Mouse (Mus musculus): ENCODE results near the gene Bcl7c.
"Not testable (repeated sequence)": the region's sequence is repeated elsewhere in the genome, so short reads cannot be mapped to it uniquely, and the experiment has no call there.

Bcl7c gene

GRCm38 (mm10) chr7:127642254-127642653, 66.5 kb downstream of the Bcl7c start:
- no peak for DNase-seq

DNA sequence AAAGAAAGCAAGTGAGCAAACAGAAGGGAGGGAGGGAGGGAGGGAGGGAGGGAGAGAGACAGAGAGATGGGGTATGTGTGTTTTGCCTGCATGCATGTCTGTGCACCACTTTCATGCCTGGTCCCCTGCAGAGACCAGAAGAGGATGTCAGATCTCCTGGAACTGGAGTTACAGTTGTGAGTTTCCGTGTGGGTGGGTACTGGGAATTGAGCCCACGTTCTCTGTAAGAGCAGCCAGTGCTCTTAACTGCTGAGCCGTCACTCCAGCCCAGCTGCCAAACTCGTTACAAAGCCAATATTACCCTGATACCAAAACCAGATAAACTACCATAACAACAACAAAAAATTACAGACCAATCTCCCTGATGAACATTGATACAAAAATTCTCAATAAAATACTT, 67.5 kb downstream of the Bcl7c start:
- no peak for DNase-seq

DNA sequence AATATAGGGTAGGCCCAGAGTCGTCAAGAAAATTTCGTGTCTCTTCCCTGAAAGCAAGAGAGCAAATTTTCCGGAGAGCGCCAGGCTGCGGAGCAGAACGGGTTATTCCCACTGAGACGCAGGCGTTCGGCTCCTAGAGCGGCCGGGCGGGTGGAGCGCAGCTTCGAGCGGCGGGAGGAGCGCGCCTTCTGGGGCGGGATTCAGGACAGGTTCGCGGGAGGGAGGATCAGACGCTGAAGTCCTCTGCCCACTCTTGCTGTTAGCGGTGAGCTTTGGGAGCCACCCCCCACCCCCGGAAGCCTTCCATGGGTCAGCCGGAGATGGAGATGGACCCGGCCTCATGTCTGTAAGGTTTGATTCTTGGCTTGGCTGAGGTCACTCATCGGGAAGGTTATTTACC, 71.8 kb downstream of the Bcl7c start:
- DNase-seq, result peak; percentile 87 to 89

- no peak for DNase-seq
These were observed 77.3 kb downstream of the Bcl7c start for GRCm38 (mm10) chr7:127631416-127631815.

- no peak for DNase-seq
These were observed 80.1 kb downstream of the Bcl7c start for GRCm38 (mm10) chr7:127628646-127629045.

GRCm38 (mm10) chr7:127626471-127626870, 82.3 kb downstream of the Bcl7c start:
- no peak for DNase-seq

DNA sequence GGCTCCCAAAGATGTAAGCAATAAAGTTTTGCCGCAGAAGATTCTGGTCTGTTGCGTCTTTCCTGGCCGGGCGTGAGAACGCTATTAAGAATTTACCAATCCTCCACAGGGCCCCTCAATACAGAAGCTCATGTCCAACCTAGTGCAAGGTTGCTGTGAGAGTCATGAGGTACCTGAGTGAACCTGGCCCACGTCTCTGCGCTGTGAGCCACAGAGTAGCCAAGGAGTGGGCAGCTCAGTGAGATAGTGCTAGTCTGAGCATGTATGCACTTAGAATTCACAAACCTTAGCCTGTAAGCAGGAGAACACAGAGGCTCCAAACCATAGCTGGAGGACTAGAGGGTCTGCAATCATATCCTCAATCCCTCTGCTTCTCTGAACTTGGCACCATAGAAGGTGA, 82.7 kb downstream of the Bcl7c start:
- no peak for DNase-seq

GRCm38 (mm10) chr7:127618402-127618801, 90.3 kb downstream of the Bcl7c start:
- DNase-seq, result not testable (repeated sequence)

- no peak for DNase-seq
These were observed 90.8 kb downstream of the Bcl7c start for GRCm38 (mm10) chr7:127617962-127618361.

DNA sequence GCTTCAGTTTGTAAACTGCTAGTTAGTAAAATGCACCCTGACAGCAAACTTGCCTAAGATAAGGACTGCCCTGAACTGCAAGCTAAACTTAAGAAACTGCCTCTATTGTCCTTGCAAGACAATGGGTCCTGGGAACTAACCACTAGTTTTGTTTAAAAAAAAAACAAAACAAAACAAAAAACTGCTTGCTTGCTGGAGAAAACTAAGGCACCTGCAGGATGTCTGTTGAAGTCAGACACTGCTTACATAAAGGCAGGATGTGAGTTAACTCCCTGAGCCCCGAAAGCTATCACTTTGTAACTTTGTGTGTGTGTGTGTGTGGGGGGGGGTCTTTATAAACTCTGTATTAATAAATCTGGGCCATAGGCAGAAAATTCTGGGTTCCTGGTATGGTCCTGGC, 91.9 kb downstream of the Bcl7c start:
- no peak for DNase-seq

- DNase-seq, result peak in 1 of 2 experiments; percentile 14
These were observed 92.4 kb downstream of the Bcl7c start for GRCm38 (mm10) chr7:127616336-127616735.

DNA sequence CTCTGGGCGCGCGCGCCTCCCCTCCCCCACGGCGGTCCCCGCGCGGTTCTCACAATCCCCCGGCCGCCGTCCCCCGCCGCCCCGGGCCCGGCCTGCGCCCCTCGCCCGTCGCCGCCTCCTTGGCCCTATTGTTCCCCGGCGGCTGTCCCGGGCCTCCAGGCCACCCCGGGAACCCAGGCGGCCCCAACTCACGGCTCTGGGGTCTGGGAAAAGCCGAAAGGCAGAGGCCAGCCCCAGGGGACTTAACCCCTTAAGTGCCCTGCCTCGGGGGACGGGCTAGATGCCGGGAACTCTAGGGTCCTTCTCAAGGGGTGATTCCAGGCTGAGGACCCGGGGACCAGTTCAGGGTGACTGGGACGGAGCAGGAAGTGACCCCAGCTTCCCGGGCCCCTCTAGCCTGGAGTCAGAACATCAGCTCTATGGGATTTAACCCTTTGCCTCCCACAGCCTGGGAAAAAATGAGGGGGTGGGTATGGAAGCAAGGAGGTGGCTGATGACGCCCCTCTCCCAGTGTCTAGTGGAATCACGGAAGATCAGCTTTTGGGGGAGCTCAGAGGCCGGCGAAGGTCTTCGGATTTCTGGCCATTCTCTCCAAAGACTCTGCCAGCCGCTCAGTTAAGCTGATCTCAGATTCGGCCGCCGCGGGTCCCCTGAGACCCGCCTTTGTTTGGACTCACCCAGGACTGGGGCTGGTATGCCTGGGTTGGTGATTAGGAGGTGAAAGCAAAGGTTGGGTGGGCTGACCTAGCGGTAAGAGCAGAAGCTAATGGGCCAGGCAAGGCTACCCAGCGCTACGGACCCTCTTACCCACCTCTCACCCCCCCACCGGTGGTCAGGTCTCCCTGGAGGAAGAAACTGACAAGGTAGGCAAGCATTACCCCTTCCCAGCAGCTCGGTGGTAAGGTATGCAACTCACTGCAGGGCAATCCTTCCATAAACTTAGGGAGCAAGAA, 93.6 kb downstream of the Bcl7c start, which contains the start of gene Zfp629:
Zfp629 (minus strand) TSS at position 907 of the 953 bp plus-strand sequence.
- peak; percentile 92 to 95 for DNase-seq

GRCm38 (mm10) chr7:127614511-127614890, 94.2 kb downstream of the Bcl7c start:
- DNase-seq, result peak; percentile 53 to 57

DNA sequence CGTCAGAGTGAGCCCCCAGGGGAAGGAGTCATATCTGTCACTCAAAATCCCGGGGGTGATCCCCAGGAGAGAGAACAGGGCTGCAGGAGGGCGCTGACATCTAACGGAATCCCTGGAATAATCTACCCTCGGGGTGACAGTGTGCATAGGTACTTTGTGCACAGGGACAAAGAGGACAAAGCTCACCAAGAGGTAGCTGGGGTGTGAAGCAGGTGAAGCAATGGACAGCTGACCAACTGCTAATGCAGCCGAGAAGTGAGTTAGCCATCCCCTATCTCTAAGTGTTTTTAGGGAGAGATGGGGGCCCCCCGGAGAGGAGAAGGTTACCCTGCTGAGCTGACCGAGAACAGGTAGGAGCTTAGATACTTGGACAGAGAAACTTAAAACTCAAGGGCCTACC, 94.6 kb downstream of the Bcl7c start:
- DNase-seq, result peak in 1 of 2 experiments; percentile 16

- peak in 1 of 2 experiments; percentile 3 for DNase-seq
These were observed 95.2 kb downstream of the Bcl7c start for GRCm38 (mm10) chr7:127613501-127613900.

DNA sequence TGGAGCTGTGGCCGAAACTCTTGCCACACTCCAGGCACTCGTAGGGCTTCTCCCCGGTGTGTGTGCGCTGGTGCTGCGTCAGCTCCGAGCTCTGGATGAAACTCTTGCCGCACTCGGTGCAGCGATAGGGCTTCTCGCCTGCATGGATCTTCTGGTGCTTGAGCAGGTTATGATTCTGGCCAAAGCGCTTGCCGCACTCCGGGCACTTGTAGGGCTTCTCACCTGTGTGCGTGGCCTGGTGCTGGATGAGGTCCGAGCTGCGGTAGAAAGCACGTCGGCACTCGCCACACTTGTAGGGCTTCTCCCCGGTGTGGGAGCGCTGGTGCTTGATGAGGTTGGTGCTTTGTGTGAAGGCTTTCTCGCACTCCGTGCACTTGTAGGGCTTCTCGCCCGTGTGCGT, 97.2 kb downstream of the Bcl7c start:
- DNase-seq, result peak in 1 of 2 experiments; percentile 2

All from cerebellum, postnatal 10 days (tissue).